Mouse (Mus musculus) thymus, postnatal 4 days (tissue): ENCODE results near the gene Ggcx.
"Not testable (repeated sequence)": the region's sequence is repeated elsewhere in the genome, so short reads cannot be mapped to it uniquely, and the experiment has no call there.

ENCODE experiments used
- DNase-seq: peaks from one replicate; pipeline ENCODE4 v3.0.0; 2021

Ggcx gene

GRCm38 (mm10) chr6:72465361-72466157 is 51.5 kb downstream of the Ggcx start:
- DNase-seq: no peak

- no peak for DNase-seq
These were observed 52.1 kb downstream of the Ggcx start for GRCm38 (mm10) chr6:72466171-72466570.

GRCm38 (mm10) chr6:72473264-72474041 is 59.3 kb downstream of the Ggcx start:
- peak; percentile 33 for DNase-seq

- DNase-seq: no peak
These were observed 61.3 kb downstream of the Ggcx start for GRCm38 (mm10) chr6:72475221-72475985.

GRCm38 (mm10) chr6:72476836-72477235 is 62.7 kb downstream of the Ggcx start:
- DNase-seq: no peak

- no peak for DNase-seq
These were observed 63.5 kb downstream of the Ggcx start for GRCm38 (mm10) chr6:72477621-72478020.

- DNase-seq: not testable (repeated sequence)
These were observed 64.6 kb downstream of the Ggcx start for GRCm38 (mm10) chr6:72478691-72479090.

- no peak for DNase-seq
These were observed 65.7 kb downstream of the Ggcx start for GRCm38 (mm10) chr6:72479645-72480421.

GRCm38 (mm10) chr6:72480422-72480702 is 66.3 kb downstream of the Ggcx start:
- no peak for DNase-seq
